Mouse (Mus musculus) c-Kit-positive CD71-positive TER-119-negative erythroid progenitor cells, embryonic 14.5 days (primary cell): ENCODE measurements around the gene Olfr1157.

Source experiments
- DNase-seq: peaks from one replicate; pipeline ENCODE4 v3.0.0-alpha.2; 2013; ENCODE audit warnings: low read depth

Gene Olfr1157

DNA sequence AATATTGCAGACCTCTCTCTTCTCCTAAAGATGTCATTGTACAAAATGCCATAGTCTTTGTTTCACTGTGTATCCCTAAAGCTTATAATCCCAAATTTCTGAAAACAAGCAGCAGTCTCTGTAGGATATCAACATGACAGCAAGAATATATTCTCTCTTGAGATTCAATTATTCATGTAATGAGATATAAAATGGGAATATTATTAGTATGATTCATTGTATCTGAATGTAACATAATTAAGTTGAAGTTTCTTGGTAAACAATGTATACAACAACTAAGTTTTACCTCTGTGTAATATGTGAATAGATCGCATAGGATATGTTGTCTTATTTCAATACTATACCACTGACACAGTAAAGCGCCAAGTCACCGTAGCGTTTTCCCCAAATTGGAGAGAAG, at the start of gene Olfr1157:
TSS of gene Olfr1157 (minus strand) at position 101 of the 400 bp plus-strand sequence.
- DNase-seq, result no peak

DNA sequence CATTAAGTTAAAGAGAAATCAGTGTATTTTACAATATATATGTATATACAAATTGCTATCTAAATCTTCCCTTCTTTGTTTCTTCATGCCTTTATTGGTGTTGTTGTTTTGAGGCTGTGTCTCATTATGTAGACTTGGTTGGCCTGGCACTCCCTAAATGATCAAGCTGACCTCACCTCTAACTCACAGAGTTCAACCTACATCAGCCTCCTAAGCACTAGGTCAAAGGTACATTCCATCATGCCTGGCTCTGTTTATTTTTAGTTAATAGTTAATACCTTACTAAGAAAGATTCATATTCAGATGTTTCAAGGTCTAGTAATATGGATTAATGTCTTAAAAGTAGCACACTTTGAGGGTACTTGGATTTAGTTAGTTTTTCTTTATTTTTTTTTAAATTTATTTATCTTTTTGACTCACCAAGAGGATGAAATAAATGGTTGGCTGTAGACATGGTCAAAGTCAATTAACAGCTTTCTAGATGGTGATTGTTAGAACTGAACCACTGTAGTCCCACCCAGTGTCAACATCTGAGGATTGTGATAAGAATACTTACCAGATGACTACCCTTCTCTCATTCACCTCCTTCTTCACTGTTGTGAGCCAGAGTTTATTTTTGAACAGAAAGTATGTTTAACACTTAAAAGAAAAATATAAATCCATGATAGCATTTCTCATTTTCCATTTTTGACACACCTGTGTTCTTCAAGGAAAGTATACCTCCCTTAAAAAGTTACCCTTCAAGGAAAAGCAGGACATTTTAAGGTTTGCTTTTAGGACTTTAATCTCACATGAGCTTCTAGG, 39.6 kb upstream of the Olfr1157 start, which contains the start of gene Olfr1160:
TSS of gene Olfr1160 (minus strand) at position 754 of the 804 bp plus-strand sequence.
- no peak for DNase-seq

DNA sequence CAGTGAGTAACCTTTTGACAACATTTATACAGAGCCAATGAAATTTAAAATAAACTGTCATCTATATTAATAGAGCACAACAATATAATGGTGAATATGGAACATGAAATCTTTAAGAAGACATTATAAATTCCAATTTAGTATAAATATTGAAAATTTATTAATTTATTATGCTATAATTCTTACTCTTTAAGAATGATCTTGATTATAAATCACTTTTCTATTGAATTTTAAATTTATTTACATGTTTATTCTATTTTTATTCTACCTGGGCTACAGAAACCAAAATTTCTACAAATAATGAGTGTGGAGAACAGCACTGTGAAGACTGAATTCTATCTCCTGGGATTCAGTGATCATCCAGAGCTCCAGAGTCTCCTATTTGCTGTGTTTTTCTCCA, 21.7 kb upstream of the Olfr1157 start, which contains the start of gene Olfr1158:
TSS of gene Olfr1158 (plus strand) at position 301 of the 400 bp plus-strand sequence.
- DNase-seq, result no peak

DNA sequence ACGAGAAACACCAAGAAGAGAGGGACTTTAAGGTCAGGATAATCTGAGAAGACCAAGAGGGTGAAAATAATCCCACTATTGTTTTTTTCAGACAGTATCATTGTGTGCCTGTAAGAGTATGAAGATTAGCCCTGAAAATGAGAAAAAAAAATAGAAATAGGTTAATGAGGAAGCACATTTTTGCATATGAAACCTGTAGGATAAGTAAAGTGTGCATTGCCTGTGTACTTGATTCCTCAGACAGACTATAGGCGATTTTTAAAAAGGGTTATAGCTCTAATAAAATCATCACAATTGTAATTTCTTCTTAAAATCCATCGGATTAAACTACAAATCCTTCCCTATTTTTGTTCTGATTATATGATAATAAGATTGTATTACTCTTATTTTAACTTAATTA, 6.5 kb upstream of the Olfr1157 start, which contains the start of gene Olfr74:
TSS of gene Olfr74 (minus strand) at position 101 of the 400 bp plus-strand sequence.
- DNase-seq, result no peak

DNA sequence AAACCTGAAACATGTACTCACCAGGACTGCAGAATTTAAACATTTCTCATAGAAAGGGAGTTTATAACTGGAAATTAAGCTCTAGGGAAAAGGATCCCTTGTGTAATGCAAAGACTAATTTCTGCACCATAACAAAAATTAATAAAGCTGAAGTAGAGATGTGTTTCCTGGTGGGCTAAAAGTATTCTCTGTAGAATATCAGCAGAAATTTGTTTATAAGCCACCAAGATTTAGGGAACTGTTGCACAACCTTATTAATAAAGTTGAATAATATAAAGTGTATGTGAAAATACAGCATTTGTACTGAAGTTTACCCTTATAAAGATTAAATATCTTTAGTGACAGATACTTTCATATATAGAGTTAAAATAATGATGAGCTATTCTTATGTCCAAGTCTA, 15.1 kb downstream of the Olfr1157 start, which contains the start of gene Olfr1156:
TSS of gene Olfr1156 (minus strand) at position 101 of the 400 bp plus-strand sequence.
- no peak for DNase-seq

DNA sequence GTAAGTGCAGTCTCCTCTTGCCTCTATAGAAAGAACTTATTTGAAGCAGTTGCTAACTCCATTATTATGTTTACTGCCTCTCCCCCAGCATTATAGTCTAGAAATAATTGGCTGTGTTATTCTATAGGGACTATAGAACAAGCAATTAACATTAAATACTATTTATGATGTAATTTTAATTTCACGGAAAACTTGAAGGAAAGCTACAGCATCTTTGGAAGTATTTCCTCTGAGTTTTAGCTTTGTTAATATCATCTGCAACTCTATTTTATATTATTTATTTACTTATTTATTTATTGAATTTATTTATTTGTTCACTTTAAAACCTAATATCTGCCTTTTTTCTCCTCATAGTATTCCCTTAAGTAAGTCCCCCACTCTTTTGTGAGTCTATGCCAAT, 23.1 kb downstream of the Olfr1157 start, which contains the start of gene Olfr1155:
TSS of gene Olfr1155 (minus strand) at position 101 of the 400 bp plus-strand sequence.
- DNase-seq, result no peak
